Mouse (Mus musculus) limb, embryonic 13.5 days (tissue): ENCODE results near the gene Speer4f1. TPM values are rescaled to one million over a fixed set of nuclear protein-coding genes. Genes with fewer than 3 reads are reported as not detected.

ENCODE experiments used
- ATAC-seq: fragments of 200-750 bp; cut with Nextera tagmentation; 2 replicates; pipeline ENCODE4 v1.8.0; 2017; ENCODE audit warnings: low read depth, moderate number of reproducible peaks, moderate TSS enrichment; ENCODE audit not compliant: low FRiP score
- H3K27ac ChIP-seq: fragments of 300-500 bp; sonication (generic); 2 replicates; pipeline ENCODE4 v1.5.1; 2015; ENCODE audit warnings: inconsistent platforms, mild to moderate bottlenecking, moderate library complexity
- H3K27me3 ChIP-seq: fragments of 300-500 bp; sonication (generic); 2 replicates; pipeline ENCODE4 v1.6.1; 2015; ENCODE audit warnings: mild to moderate bottlenecking, inconsistent platforms
- H3K36me3 ChIP-seq: fragments of 300-500 bp; sonication (generic); 2 replicates; pipeline ENCODE4 v1.6.1; 2015; ENCODE audit warnings: inconsistent platforms, mild to moderate bottlenecking, moderate library complexity
- H3K4me1 ChIP-seq: fragments of 300-500 bp; sonication (generic); 2 replicates; pipeline ENCODE4 v1.6.1; 2015; ENCODE audit warnings: inconsistent platforms
- H3K4me2 ChIP-seq: fragments of 300-500 bp; sonication (generic); replicated peaks from 2 replicates; pipeline ENCODE4 v1.6.1; 2015; ENCODE audit warnings: inconsistent platforms, mild to moderate bottlenecking, moderate library complexity
- H3K4me3 ChIP-seq: fragments of 300-500 bp; sonication (generic); 2 replicates; pipeline ENCODE4 v1.5.1; 2015; ENCODE audit warnings: moderate library complexity, mild to moderate bottlenecking, inconsistent platforms
- H3K9ac ChIP-seq: fragments of 300-500 bp; sonication (generic); 2 replicates; pipeline ENCODE4 v1.6.1; 2015; ENCODE audit warnings: mild to moderate bottlenecking, inconsistent platforms
- H3K9me3 ChIP-seq: fragments of 300-500 bp; sonication (generic); 2 replicates; pipeline ENCODE4 v1.6.1; 2016; ENCODE audit warnings: inconsistent platforms
- WGBS: fragments of 180-500 bp; shearing (Covaris S2); methylation state at CpG from one replicate; pipeline ENCODE4 v1.1.7; 2015; 5-methylcytosine and 5-hydroxymethylcytosine counted together
- polyA plus RNA-seq: library from polyadenylated mRNA; unstranded; fragments of >200 nt; fragmentation: Nextera tagmentation; extraction: Ambion mirVana; gene quantifications from 2 replicates; pipeline ENCODE4 v1.2.1, GENCODE M21; 2015

Gene Speer4f1
- polyA plus RNA-seq, 1 experiment from 2014 or later, result not detected

DNA sequence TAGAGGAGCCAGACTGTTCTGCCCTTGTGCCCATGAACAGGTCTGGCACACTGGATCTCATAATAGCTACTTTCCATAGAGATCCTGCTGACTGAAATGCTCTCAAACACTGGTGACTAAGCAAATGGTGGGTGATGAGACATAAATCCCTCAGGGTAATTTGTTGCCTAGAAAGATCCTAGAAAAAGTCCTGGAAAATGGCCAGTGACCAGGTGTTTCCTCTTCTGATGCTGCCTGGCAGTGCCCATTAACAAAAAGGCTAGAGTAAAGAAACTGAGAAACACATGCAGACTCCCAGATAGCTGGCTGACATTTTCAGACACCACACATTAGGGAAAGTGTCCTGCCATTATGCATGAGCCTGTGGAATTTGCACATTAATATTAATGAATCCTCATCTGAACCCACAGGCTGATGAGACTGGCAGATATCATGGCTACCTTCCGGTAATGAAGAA is 24.0 kb downstream of the Speer4f1 start:
- no peak overlapping the region for H3K4me3 ChIP-seq
- H3K4me2 ChIP-seq, result no peak overlapping the region
- WGBS, result 94% methylated on average over 1 of the region's 1 CpGs
- H3K27ac ChIP-seq, result no peak overlapping the region
- ATAC-seq, result no peak
- H3K4me1 ChIP-seq, result no peaks in the 10 kb centered on the region
- H3K36me3 ChIP-seq, result no peaks in the 10 kb centered on the region
- H3K9ac ChIP-seq, result no peak overlapping the region
- H3K9me3 ChIP-seq, result no peaks in the 10 kb centered on the region
- no peaks in the 10 kb centered on the region for H3K27me3 ChIP-seq

- no peak overlapping the region for H3K4me2 ChIP-seq
- H3K4me1 ChIP-seq, result no peaks in the 10 kb centered on the region
- 47% methylated on average over 1 of the region's 1 CpGs for WGBS
- no peaks in the 10 kb centered on the region for H3K36me3 ChIP-seq
- H3K9ac ChIP-seq, result no peak overlapping the region
- no peaks in the 10 kb centered on the region for H3K27me3 ChIP-seq
- H3K27ac ChIP-seq, result no peak overlapping the region
- H3K9me3 ChIP-seq, result no peaks in the 10 kb centered on the region
- no peak overlapping the region for H3K4me3 ChIP-seq
- ATAC-seq, result no peak
Measured at GRCm38 (mm10) chr5:17500866-17501265, 25.0 kb downstream of the Speer4f1 start.

DNA sequence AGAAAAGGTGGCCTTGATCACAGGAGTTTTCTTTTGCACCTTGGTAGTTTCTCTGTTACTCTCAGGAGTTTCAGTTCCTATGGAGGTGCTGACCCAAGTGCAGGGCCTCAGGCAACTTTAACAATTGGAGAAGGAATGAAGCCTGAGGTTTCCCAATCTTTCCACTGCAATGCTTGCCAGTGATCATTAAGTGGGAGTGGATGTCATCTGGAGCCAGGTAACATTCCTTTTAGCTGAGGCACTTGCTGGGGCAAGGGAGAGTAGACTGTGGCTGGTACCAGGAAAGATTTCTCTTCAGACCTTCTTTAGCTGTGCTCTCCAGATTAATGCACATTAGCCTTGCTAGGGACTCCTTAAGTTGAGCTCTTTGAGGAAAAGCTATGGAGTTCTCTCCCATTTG is 29.6 kb downstream of the Speer4f1 start:
- Histone ChIP-seq H3K36me3 (no peaks in the 10 kb centered on the region), H3K27ac (no peak overlapping the region), H3K27me3 (no peaks in the 10 kb centered on the region), H3K4me3 (no peak overlapping the region), H3K9ac (no peak overlapping the region), H3K4me1 (no peaks in the 10 kb centered on the region), H3K4me2 (no peak overlapping the region), H3K9me3 (no peaks in the 10 kb centered on the region)
- no peak for ATAC-seq

- H3K9me3 ChIP-seq, result no peaks in the 10 kb centered on the region
- no peak for ATAC-seq
- H3K9ac ChIP-seq, result no peak overlapping the region
- 75% methylated on average over 3 of the region's 3 CpGs for WGBS
- no peaks in the 10 kb centered on the region for H3K36me3 ChIP-seq
- H3K4me1 ChIP-seq, result no peaks in the 10 kb centered on the region
- H3K27ac ChIP-seq, result no peak overlapping the region
- H3K4me3 ChIP-seq, result no peak overlapping the region
- H3K4me2 ChIP-seq, result no peak overlapping the region
- no peaks in the 10 kb centered on the region for H3K27me3 ChIP-seq
Measured at GRCm38 (mm10) chr5:17508038-17508437, 32.1 kb downstream of the Speer4f1 start.

Other genes starting within 250 kb of the Speer4f1 start
- gene Speer4f2, start 102.9 kb upstream of the Speer4f1 start, polyA plus RNA-seq, result not detected in 2 replicates
- 53.4 and 59.3 TPM in 2 replicates for gene Sema3c, start 98.2 kb downstream of the Speer4f1 start, polyA plus RNA-seq